Mouse (Mus musculus): ENCODE results near the gene Gm973. TPM values are rescaled to one million over a fixed set of nuclear protein-coding genes. Genes with fewer than 3 reads are reported as not detected.
A peak's percentile ranks its signal among the peaks of the same experiment; 100 is the strongest.

The Gm973 gene
- total and polyA plus RNA-seq, 3 experiments: 0.05 to 3.7 TPM; not detected in 1

DNA sequence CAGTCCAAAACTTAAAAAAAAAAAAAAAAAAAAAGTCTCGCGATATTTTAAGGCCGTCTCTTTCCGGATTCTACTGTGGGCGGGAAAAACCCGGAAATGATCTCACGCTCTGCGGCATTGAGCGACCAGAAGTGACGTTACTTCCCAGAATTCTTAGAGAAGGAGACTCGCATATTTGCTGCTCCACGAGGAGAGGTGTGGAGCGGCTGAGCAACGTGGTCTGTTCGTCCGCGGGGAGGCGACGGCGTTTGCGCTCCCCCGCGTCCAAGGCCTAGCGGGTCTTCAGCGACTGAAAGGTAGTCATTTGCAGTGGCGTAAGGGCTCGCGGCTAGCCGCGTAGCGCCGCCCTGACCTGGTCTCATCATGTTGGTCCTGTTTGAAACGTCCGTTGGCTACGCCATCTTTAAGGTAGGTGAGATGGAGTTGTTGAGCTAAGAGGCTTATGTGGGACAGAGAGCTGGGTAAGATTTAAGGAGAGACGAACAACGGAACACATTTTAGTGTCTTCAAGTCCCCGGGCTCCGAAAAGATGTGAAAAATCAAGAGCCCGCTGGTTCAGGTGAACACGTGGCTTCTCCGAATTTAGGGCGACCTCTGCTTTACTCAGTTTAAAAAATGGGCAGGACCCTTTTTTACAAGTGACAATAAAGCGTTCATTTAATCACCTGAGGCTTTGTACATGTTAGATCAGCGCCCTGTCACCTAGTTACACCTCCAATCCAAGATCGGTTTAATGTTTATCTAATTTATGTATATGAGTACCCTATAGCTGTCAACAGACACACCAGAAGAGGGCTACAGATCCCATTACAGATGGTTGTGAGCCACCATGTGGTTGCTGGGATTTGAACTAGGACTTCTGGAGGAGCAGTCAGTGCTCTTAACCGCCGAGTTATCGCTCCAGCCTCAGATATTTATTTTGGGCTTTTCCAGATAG is 169.0 kb downstream of the Gm973 start, which contains the start of gene Nop58:
TSS of gene Nop58 (plus strand) at position 153 of the 937 bp plus-strand sequence.
- peak; percentile 91 for ATAC-seq (ENCODE audit: extremely low read depth, insufficient number of reproducible peaks, low FRiP score, poor library complexity, severe bottlenecking)
- no peak for TF ChIP-seq TAL1 (conservative IDR thresholded peaks at IDR 0.05; ENCODE audit: low read depth, low read length)
- peak; percentile 59 for TF ChIP-seq POLR2AphosphoS5 (IDR thresholded peaks at IDR 0.05; ENCODE audit: insufficient replicate concordance, low read depth, low read length)
- DNase-seq (ENCODE audit: low spot score): peak; percentile 91
- Histone ChIP-seq H3K4me1 (ENCODE audit: insufficient read depth, low read depth, low read length) (peaks cover 29% of the 10 kb centered on the region), H3K27me3 (ENCODE audit: insufficient read depth, low read length) (no peaks in the 10 kb centered on the region), H3K9me3 (replicated peaks) (no peaks in the 10 kb centered on the region), H3K36me3 (replicated peaks) (peaks cover 38% of the 10 kb centered on the region), H3K4me3 (ENCODE audit: low read depth, low read length) (peak within 1 kb of the TSS; percentile 81)

Other genes starting within 250 kb of the Gm973 start
- gene Fzd7, start 33.8 kb upstream of the Gm973 start, total RNA-seq (2014; fragmentation: Nextera tagmentation): 84.4 and 84.8 TPM in 2 replicates
- gene Fzd7, start 33.8 kb upstream of the Gm973 start, total RNA-seq (2017): 54.1 and 55.7 TPM in 2 replicates
- 58.7 and 65.9 TPM in 2 replicates for gene Fzd7, start 33.8 kb upstream of the Gm973 start, polyA plus RNA-seq (2012)
- 235 and 250 TPM in 2 replicates for gene Sumo1, start 154.6 kb downstream of the Gm973 start, total RNA-seq (2014; fragmentation: Nextera tagmentation)
- gene Sumo1, start 154.6 kb downstream of the Gm973 start, total RNA-seq (2017): 329 and 350 TPM in 2 replicates
- 424 and 589 TPM in 2 replicates for gene Sumo1, start 154.6 kb downstream of the Gm973 start, polyA plus RNA-seq (2012)
- gene Nop58, start 168.7 kb downstream of the Gm973 start, total RNA-seq (2014; fragmentation: Nextera tagmentation): 536 and 646 TPM in 2 replicates
- gene Nop58, start 168.7 kb downstream of the Gm973 start, total RNA-seq (2017): 1,169 and 1,289 TPM in 2 replicates
- gene Nop58, start 168.7 kb downstream of the Gm973 start, polyA plus RNA-seq (2012): 147 and 228 TPM in 2 replicates
- gene Bmpr2, start 247.1 kb downstream of the Gm973 start, total RNA-seq (2014; fragmentation: Nextera tagmentation): 103 and 112 TPM in 2 replicates
- 54.1 and 59.9 TPM in 2 replicates for gene Bmpr2, start 247.1 kb downstream of the Gm973 start, total RNA-seq (2017)
- gene Bmpr2, start 247.1 kb downstream of the Gm973 start, polyA plus RNA-seq (2012): 3.0 and 3.4 TPM in 2 replicates

Data from G1E (cell line).